Mouse (Mus musculus) limb, embryonic 14.5 days (tissue): ENCODE results near the gene Zswim1. TPM values are rescaled to one million over a fixed set of nuclear protein-coding genes. Genes with fewer than 3 reads are reported as not detected.
A peak's percentile ranks its signal among the peaks of the same experiment; 100 is the strongest.

Experiments
- ATAC-seq: fragments of 200-750 bp; cut with Nextera tagmentation; 2 replicates; pipeline ENCODE4 v1.8.0; 2017; ENCODE audit warnings: low read depth, moderate number of reproducible peaks, moderate TSS enrichment; ENCODE audit not compliant: low FRiP score
- DNase-seq: peaks from one replicate; pipeline ENCODE4 v3.0.0-alpha.2; 2015; ENCODE audit warnings: low spot score
- H3K27ac ChIP-seq: fragments of 300-500 bp; sonication (generic); replicated peaks from 2 replicates; pipeline ENCODE4 v1.5.1; 2014; ENCODE audit warnings: low read depth, mild to moderate bottlenecking, low read length, moderate library complexity, mixed read lengths
- H3K27me3 ChIP-seq: fragments of 300-500 bp; sonication (generic); 2 replicates; pipeline ENCODE4 v1.6.1; 2014; ENCODE audit warnings: low read length, mixed read lengths; ENCODE audit not compliant: control insufficient read depth, insufficient read depth
- H3K36me3 ChIP-seq: fragments of 300-500 bp; sonication (generic); 2 replicates; pipeline ENCODE4 v1.6.1; 2014; ENCODE audit warnings: mild to moderate bottlenecking, low read length, moderate library complexity, mixed read lengths; ENCODE audit not compliant: control insufficient read depth, insufficient read depth
- H3K4me1 ChIP-seq: fragments of 300-500 bp; sonication (generic); 2 replicates; pipeline ENCODE4 v1.6.1; 2014; ENCODE audit warnings: antibody characterized with exemption, low read length, mixed read lengths; ENCODE audit not compliant: control insufficient read depth, insufficient read depth
- H3K4me2 ChIP-seq: fragments of 300-500 bp; sonication (generic); replicated peaks from 2 replicates; pipeline ENCODE4 v1.6.1; 2014; ENCODE audit warnings: low read depth, mild to moderate bottlenecking, low read length, moderate library complexity; ENCODE audit not compliant: severe bottlenecking
- H3K4me3 ChIP-seq: fragments of 300-500 bp; sonication (generic); replicated peaks from 2 replicates; pipeline ENCODE4 v1.5.1; 2014; ENCODE audit warnings: low read length
- H3K9ac ChIP-seq: fragments of 300-500 bp; sonication (generic); 2 replicates; pipeline ENCODE4 v1.6.1; 2014; ENCODE audit warnings: mild to moderate bottlenecking, low read depth, low read length, moderate library complexity; ENCODE audit not compliant: severe bottlenecking
- H3K9me3 ChIP-seq: fragments of 300-500 bp; sonication (generic); 2 replicates; pipeline ENCODE4 v1.6.1; 2016; ENCODE audit warnings: low read length; ENCODE audit not compliant: control insufficient read depth
- POLR2A ChIP-seq: fragments of 200-500 bp; IDR thresholded peaks from 2 replicates; pipeline ENCODE4 v1.8.0; 2012; ENCODE audit warnings: inconsistent platforms, mild to moderate bottlenecking, moderate library complexity, borderline replicate concordance; ENCODE audit not compliant: insufficient read depth, insufficient read length; ENCODE audit errors: extremely low read depth
- WGBS: fragments of 180-500 bp; shearing (Covaris S2); extraction: QIAGEN DNeasy Blood & Tissue Kit; methylation state at CpG from one replicate; pipeline ENCODE4 v1.1.7; 2014; 5-methylcytosine and 5-hydroxymethylcytosine counted together
- polyA plus RNA-seq, 2 experiments: library from polyadenylated mRNA; depleted of rRNA in 1 of 2; stranded (reverse) in 1 of 2; unstranded in 1 of 2; fragments of >200 nt; fragmentation: Nextera tagmentation in 1 of 2; extraction: Ambion mirVana in 1 of 2; gene quantifications; 2 replicates each; pipeline versions ENCODE4 v1.2.1 to v1.2.3; 2012 to 2014

Zswim1 gene
- polyA plus RNA-seq, 2 experiments = 9.1 to 19.5 TPM

GRCm38 (mm10) chr2:164856309-164857100 is 34.0 kb downstream of the Zswim1 start:
- H3K9me3 ChIP-seq = no peaks in the 10 kb centered on the region
- H3K27ac ChIP-seq = no peak overlapping the region
- no peak for DNase-seq
- peak overlapping the region; percentile 34; the same call in 1 of the 2 replicates for H3K9ac ChIP-seq
- WGBS = 1% methylated on average over 42 of the region's 42 CpGs
- H3K27me3 ChIP-seq = peaks cover 41% of the 10 kb centered on the region
- H3K4me1 ChIP-seq = peaks cover 10% of the 10 kb centered on the region; the same call in 1 of the 2 replicates
- peak overlapping the region; percentile 97 for H3K4me2 ChIP-seq
- peak; percentile 30 for ATAC-seq
- no peaks in the 10 kb centered on the region for H3K36me3 ChIP-seq
- H3K4me3 ChIP-seq = peak overlapping the region; percentile 52
- no peak for TF ChIP-seq POLR2A

- peaks cover 13% of the 10 kb centered on the region; the same call in 1 of the 2 replicates for H3K4me1 ChIP-seq
- H3K9me3 ChIP-seq = no peaks in the 10 kb centered on the region
- H3K4me2 ChIP-seq = peak within 1 kb of the TSS; percentile 97
- H3K27me3 ChIP-seq = peaks cover 41% of the 10 kb centered on the region
- 0% methylated on average over 43 of the region's 47 CpGs for WGBS
- DNase-seq (peak; percentile 78), ATAC-seq (peak; percentile 65)
- H3K4me3 ChIP-seq = peak within 1 kb of the TSS; percentile 52
- H3K27ac ChIP-seq = no peak within 1 kb of the TSS
- no peaks in the 10 kb centered on the region for H3K36me3 ChIP-seq
- TF ChIP-seq POLR2A = no peak
- peak within 1 kb of the TSS; percentile 47 for H3K9ac ChIP-seq
Observed at GRCm38 (mm10) chr2:164857101-164857821, 34.8 kb downstream of the Zswim1 start, which contains the start of gene Pltp. Gene Pltp, minus strand, starts transcription at chr2:164857711.

GRCm38 (mm10) chr2:164857842-164858553 is 35.5 kb downstream of the Zswim1 start:
- Histone ChIP-seq H3K4me1 (peaks cover 13% of the 10 kb centered on the region; the same call in 1 of the 2 replicates), H3K4me2 (peak overlapping the region; percentile 97), H3K27me3 (peaks cover 41% of the 10 kb centered on the region), H3K36me3 (no peaks in the 10 kb centered on the region), H3K9me3 (no peaks in the 10 kb centered on the region), H3K4me3 (peak overlapping the region; percentile 52), H3K27ac (no peak overlapping the region), H3K9ac (peak overlapping the region; percentile 47)
- WGBS = 6% methylated on average over 18 of the region's 19 CpGs
- DNase-seq (no peak), ATAC-seq (no peak)
- TF ChIP-seq POLR2A = no peak

GRCm38 (mm10) chr2:164859155-164859554 is 36.7 kb downstream of the Zswim1 start:
- H3K4me2 ChIP-seq = no peak overlapping the region
- WGBS = 43% methylated on average over 2 of the region's 2 CpGs
- no peak for TF ChIP-seq POLR2A
- no peak overlapping the region for H3K4me3 ChIP-seq
- peaks cover 41% of the 10 kb centered on the region for H3K27me3 ChIP-seq
- H3K9ac ChIP-seq = no peak overlapping the region
- ATAC-seq (no peak), DNase-seq (no peak)
- no peak overlapping the region for H3K27ac ChIP-seq
- H3K9me3 ChIP-seq = no peaks in the 10 kb centered on the region
- no peaks in the 10 kb centered on the region for H3K36me3 ChIP-seq
- H3K4me1 ChIP-seq = peaks cover 13% of the 10 kb centered on the region; the same call in 1 of the 2 replicates
